Mouse (Mus musculus) CD8-positive naive resting alpha-beta T cell, adult 2 months (primary cell): ENCODE data around the gene Kansl2.
"Not testable (repeated sequence)": the region's sequence is repeated elsewhere in the genome, so short reads cannot be mapped to it uniquely, and the experiment has no call there.

Experiments used
- DNase-seq, 2 experiments: peaks; one replicate each; pipeline ENCODE4 v3.0.0; 2022; ENCODE audit warnings: low read depth in 2 of 2, low spot score in 2 of 2

Gene Kansl2

GRCm38 (mm10) chr15:98536828-98537510, 2.9 kb upstream of the Kansl2 start:
- DNase-seq: no peak

- DNase-seq: no peak
Observed at GRCm38 (mm10) chr15:98535921-98536320, 1.9 kb upstream of the Kansl2 start.

- no peak for DNase-seq
Observed at GRCm38 (mm10) chr15:98533035-98533531, 981 bp downstream of the Kansl2 start.

- DNase-seq: no peak
Observed at GRCm38 (mm10) chr15:98532281-98532680, 1.8 kb downstream of the Kansl2 start.

- no peak for DNase-seq
Observed at GRCm38 (mm10) chr15:98528066-98528563, 5.9 kb downstream of the Kansl2 start.

- no peak for DNase-seq
Observed at GRCm38 (mm10) chr15:98527056-98527771, 6.8 kb downstream of the Kansl2 start.

- DNase-seq: no peak
Observed at GRCm38 (mm10) chr15:98526057-98526456, 8.0 kb downstream of the Kansl2 start.

- no peak for DNase-seq
Observed at GRCm38 (mm10) chr15:98521245-98521644, 12.8 kb downstream of the Kansl2 start.

GRCm38 (mm10) chr15:98517380-98518355, 16.4 kb downstream of the Kansl2 start:
- DNase-seq: peak; percentile 57 to 69

- not testable (repeated sequence) for DNase-seq
Observed at GRCm38 (mm10) chr15:98514845-98515244, 19.2 kb downstream of the Kansl2 start.

GRCm38 (mm10) chr15:98514146-98514545, 19.9 kb downstream of the Kansl2 start:
- DNase-seq: peak; percentile 36 to 48

GRCm38 (mm10) chr15:98513676-98514075, 20.4 kb downstream of the Kansl2 start:
- DNase-seq: not testable (repeated sequence)

GRCm38 (mm10) chr15:98512799-98513321, 21.2 kb downstream of the Kansl2 start:
- no peak for DNase-seq

- DNase-seq: no peak
Observed at GRCm38 (mm10) chr15:98512232-98512631, 21.8 kb downstream of the Kansl2 start.

GRCm38 (mm10) chr15:98511386-98511928, 22.6 kb downstream of the Kansl2 start:
- DNase-seq: peak in 1 of 2 experiments; percentile 26

GRCm38 (mm10) chr15:98510438-98511385, 23.4 kb downstream of the Kansl2 start:
- peak; percentile 75 to 81 for DNase-seq

- no peak for DNase-seq
Observed at GRCm38 (mm10) chr15:98509387-98509786, 24.7 kb downstream of the Kansl2 start.

GRCm38 (mm10) chr15:98507321-98507720, 26.7 kb downstream of the Kansl2 start:
- DNase-seq: no peak

- no peak for DNase-seq
Observed at GRCm38 (mm10) chr15:98506253-98506957, 27.7 kb downstream of the Kansl2 start.
